Mouse (Mus musculus) myocyte (in vitro differentiated cells): ENCODE measurements at regions not wholly inside any gene's neighbourhood (a gene's known extent, or its start where the extent isn't known, plus 50 kb on each side); places are given as distances from the start of the nearest gene placed in this dataset.

ENCODE experiments used
- CEBPB ChIP-seq: IDR thresholded peaks from 2 replicates; pipeline ENCODE4 v1.6.1; 2011; ENCODE audit warnings: mild to moderate bottlenecking, moderate library complexity; ENCODE audit not compliant: poor library complexity, insufficient read depth, severe bottlenecking
- E2F4 ChIP-seq: IDR thresholded peaks from one replicate; pipeline ENCODE4 v1.6.1; 2011; ENCODE audit warnings: mild to moderate bottlenecking, control low read depth, moderate library complexity; ENCODE audit not compliant: insufficient read depth
- MAX ChIP-seq: IDR thresholded peaks from one replicate; pipeline ENCODE4 v1.6.1; 2011; ENCODE audit warnings: low read depth, mild to moderate bottlenecking, control low read depth
- MYOD1 ChIP-seq, 3 experiments: IDR thresholded peaks; one replicate each; pipeline ENCODE4 v1.6.1; 2011; ENCODE audit warnings: control low read depth in 2 of 3, low read depth in 2 of 3, mild to moderate bottlenecking in 2 of 3, moderate library complexity in 1 of 3; ENCODE audit not compliant: insufficient read length in 2 of 3, control insufficient read depth in 1 of 3
- MYOG ChIP-seq, 3 experiments: IDR thresholded peaks; one replicate each; pipeline ENCODE4 v1.6.1; 2011; ENCODE audit warnings: control low read depth in 2 of 3, low read depth in 2 of 3, mild to moderate bottlenecking in 2 of 3; ENCODE audit not compliant: insufficient read length in 2 of 3, control insufficient read depth in 1 of 3, insufficient read depth in 1 of 3
- POLR2A ChIP-seq: IDR thresholded peaks from one replicate; pipeline ENCODE4 v1.6.1; 2011; ENCODE audit warnings: low read depth, mild to moderate bottlenecking, control low read depth, moderate library complexity; ENCODE audit not compliant: insufficient read length
- POLR2AphosphoS2 ChIP-seq: IDR thresholded peaks from one replicate; pipeline ENCODE4 v1.6.1; 2011; ENCODE audit warnings: low read depth, control low read depth; ENCODE audit not compliant: insufficient read length
- TCF12 ChIP-seq: IDR thresholded peaks from one replicate; pipeline ENCODE4 v1.6.1; 2011; ENCODE audit warnings: mild to moderate bottlenecking, control low read depth; ENCODE audit not compliant: poor library complexity, insufficient read depth, severe bottlenecking
- USF1 ChIP-seq: IDR thresholded peaks from one replicate; pipeline ENCODE4 v1.6.1; 2011; ENCODE audit warnings: low read depth, mild to moderate bottlenecking, control low read depth, moderate library complexity

DNA sequence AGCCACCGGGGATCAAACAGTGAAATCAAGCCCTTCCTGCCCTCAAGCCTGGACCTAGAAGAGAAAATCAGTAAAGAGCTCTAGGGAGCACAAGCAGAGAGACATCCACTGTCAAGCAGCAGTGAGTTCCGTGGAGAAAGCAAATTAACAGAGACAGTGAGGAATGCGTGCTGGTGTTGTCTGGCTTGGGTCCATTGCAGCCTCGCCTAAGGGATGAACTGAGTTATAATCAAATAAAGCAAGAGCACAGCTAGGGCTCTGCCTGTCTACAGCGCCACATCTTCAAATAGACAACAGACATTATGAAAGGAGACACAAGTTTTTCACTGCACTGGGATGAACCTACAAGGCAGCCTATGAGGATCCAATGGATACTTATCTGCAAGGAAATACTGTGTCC is 62.3 kb upstream of the Xcl1 start:
- TF ChIP-seq POLR2A, result no peak
- no peak for TF ChIP-seq TCF12
- TF ChIP-seq USF1, result no peak
- no peak for TF ChIP-seq CEBPB
- TF ChIP-seq POLR2AphosphoS2, result no peak
- no peak for TF ChIP-seq E2F4
- no peak for TF ChIP-seq MAX
- TF ChIP-seq MYOD1 (IDR thresholded peaks at IDR 0.05; ENCODE audit: control insufficient read depth in 1 of 3, insufficient read length in 2 of 3, low read depth in 2 of 3), result no peak
- no peak for TF ChIP-seq MYOG (IDR thresholded peaks at IDR 0.05; ENCODE audit: control insufficient read depth in 1 of 3, insufficient read depth in 1 of 3, insufficient read length in 2 of 3, low read depth in 2 of 3)
